Mouse (Mus musculus): ENCODE measurements at regions not wholly inside any gene's neighbourhood (a gene's known extent, or its start where the extent isn't known, plus 50 kb on each side); places are given as distances from the start of the nearest gene placed in this dataset.

DNA sequence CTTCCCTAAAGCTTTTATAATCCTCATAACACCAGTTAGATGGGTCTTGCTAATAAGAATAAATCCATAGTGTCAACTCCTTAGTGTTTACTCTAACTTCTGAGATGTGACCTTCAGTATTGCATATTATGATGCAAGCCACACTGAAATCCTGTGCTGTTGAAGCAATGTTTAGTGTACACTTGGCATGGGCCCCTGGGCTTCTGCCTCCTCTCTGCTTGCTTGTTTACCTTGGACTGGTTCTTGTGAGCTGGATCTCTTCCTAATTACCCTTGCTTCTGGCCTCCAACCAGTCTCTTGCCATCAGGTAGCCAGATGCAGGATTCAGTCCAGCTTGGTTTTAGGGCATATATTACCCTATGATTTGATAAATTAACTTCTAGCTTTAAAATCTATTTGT lies 57.0 kb downstream of the Rgs2 start:
- no peak for TF ChIP-seq GATA1 (IDR thresholded peaks at IDR 0.05; ENCODE audit: borderline replicate concordance, low read length)
- TF ChIP-seq FLI1 (IDR thresholded peaks at IDR 0.05; ENCODE audit: low read length): no peak

All from megakaryocyte, embryonic 14.5 days (primary cell).